Mouse (Mus musculus) hindbrain, embryonic 15.5 days (tissue): ENCODE measurements at regions not wholly inside any gene's neighbourhood (a gene's known extent, or its start where the extent isn't known, plus 50 kb on each side); places are given as distances from the start of the nearest gene placed in this dataset.

Experiments used
- ATAC-seq: fragments of 200-750 bp; cut with Nextera tagmentation; 2 replicates; pipeline ENCODE4 v1.8.0; 2017; ENCODE audit warnings: low read depth, moderate number of reproducible peaks, moderate TSS enrichment; ENCODE audit not compliant: low FRiP score
- H3K27ac ChIP-seq: fragments of 300-500 bp; sonication (generic); replicated peaks from 2 replicates; pipeline ENCODE4 v1.5.1; 2015; ENCODE audit warnings: mild to moderate bottlenecking, inconsistent platforms
- H3K27me3 ChIP-seq: fragments of 300-500 bp; sonication (generic); 2 replicates; pipeline ENCODE4 v1.6.1; 2015; ENCODE audit warnings: control low read depth, inconsistent platforms
- H3K36me3 ChIP-seq: fragments of 300-500 bp; sonication (generic); 2 replicates; pipeline ENCODE4 v1.6.1; 2015; ENCODE audit warnings: control low read depth, inconsistent platforms
- H3K4me1 ChIP-seq: fragments of 300-500 bp; sonication (generic); replicated peaks from 2 replicates; pipeline ENCODE4 v1.6.1; 2015; ENCODE audit warnings: control low read depth, inconsistent platforms
- H3K4me2 ChIP-seq: fragments of 300-500 bp; sonication (generic); 2 replicates; pipeline ENCODE4 v1.6.1; 2015; ENCODE audit warnings: moderate library complexity, mild to moderate bottlenecking, inconsistent platforms
- H3K4me3 ChIP-seq: fragments of 300-500 bp; sonication (generic); 2 replicates; pipeline ENCODE4 v1.5.1; 2015; ENCODE audit warnings: mild to moderate bottlenecking, inconsistent platforms
- H3K9ac ChIP-seq: fragments of 300-500 bp; sonication (generic); 2 replicates; pipeline ENCODE4 v1.6.1; 2015; ENCODE audit warnings: inconsistent platforms
- H3K9me3 ChIP-seq: fragments of 300-500 bp; sonication (generic); 2 replicates; pipeline ENCODE4 v1.6.1; 2016; ENCODE audit warnings: control low read depth, inconsistent platforms
- WGBS: fragments of 180-500 bp; shearing (Covaris S2); methylation state at CpG from one replicate; pipeline ENCODE4 v1.1.7; 2015; 5-methylcytosine and 5-hydroxymethylcytosine counted together

GRCm38 (mm10) chr13:112136850-112137249 lies 151.4 kb upstream of the Ankrd55 start:
- WGBS, result 33% methylated on average over 1 of the region's 1 CpGs
- H3K4me1 ChIP-seq, result no peaks in the 10 kb centered on the region
- no peaks in the 10 kb centered on the region for H3K36me3 ChIP-seq
- no peak overlapping the region for H3K4me2 ChIP-seq
- H3K9me3 ChIP-seq, result no peaks in the 10 kb centered on the region
- no peak overlapping the region for H3K27ac ChIP-seq
- no peaks in the 10 kb centered on the region for H3K27me3 ChIP-seq
- H3K4me3 ChIP-seq, result no peak overlapping the region
- no peak overlapping the region for H3K9ac ChIP-seq
- ATAC-seq, result no peak

- H3K4me2 ChIP-seq, result no peak overlapping the region
- no peaks in the 10 kb centered on the region for H3K4me1 ChIP-seq
- no peaks in the 10 kb centered on the region for H3K27me3 ChIP-seq
- H3K4me3 ChIP-seq, result no peak overlapping the region
- no peaks in the 10 kb centered on the region for H3K36me3 ChIP-seq
- H3K9ac ChIP-seq, result no peak overlapping the region
- H3K27ac ChIP-seq, result no peak overlapping the region
- WGBS, result 72% methylated on average over 5 of the region's 5 CpGs
- H3K9me3 ChIP-seq, result no peaks in the 10 kb centered on the region
- no peak for ATAC-seq
Measured at GRCm38 (mm10) chr13:112140871-112141270, 147.4 kb upstream of the Ankrd55 start.

- WGBS, result 72% methylated on average over 7 of the region's 7 CpGs
- no peak overlapping the region for H3K27ac ChIP-seq
- no peak overlapping the region for H3K4me3 ChIP-seq
- no peaks in the 10 kb centered on the region for H3K9me3 ChIP-seq
- no peak for ATAC-seq
- H3K4me2 ChIP-seq, result no peak overlapping the region
- no peak overlapping the region for H3K9ac ChIP-seq
- H3K4me1 ChIP-seq, result no peaks in the 10 kb centered on the region
- H3K27me3 ChIP-seq, result no peaks in the 10 kb centered on the region
- no peaks in the 10 kb centered on the region for H3K36me3 ChIP-seq
Measured at GRCm38 (mm10) chr13:112144393-112145348, 143.6 kb upstream of the Ankrd55 start.

GRCm38 (mm10) chr13:112152614-112153550 lies 135.4 kb upstream of the Ankrd55 start:
- H3K27ac ChIP-seq, result peak overlapping the region; percentile 30; the same call in 1 of the 2 replicates

GRCm38 (mm10) chr13:112153681-112154127 lies 134.5 kb upstream of the Ankrd55 start:
- no peaks in the 10 kb centered on the region for H3K27me3 ChIP-seq
- no peak overlapping the region; the same call in 1 of the 2 replicates for H3K4me2 ChIP-seq
- H3K4me3 ChIP-seq, result no peak overlapping the region
- H3K4me1 ChIP-seq, result peaks cover 14% of the 10 kb centered on the region
- H3K9ac ChIP-seq, result no peak overlapping the region
- peak; percentile 61 for ATAC-seq
- 47% methylated on average over 4 of the region's 4 CpGs for WGBS
- H3K27ac ChIP-seq, result 0 out of 2 replicates have a peak overlapping the region, but pooled peaks have one; percentile 30
- no peaks in the 10 kb centered on the region for H3K36me3 ChIP-seq
- no peaks in the 10 kb centered on the region for H3K9me3 ChIP-seq

More at GRCm38 (mm10) chr13:112152614-112153550, 135.4 kb upstream of the Ankrd55 start:
- no peaks in the 10 kb centered on the region for H3K27me3 ChIP-seq
- H3K36me3 ChIP-seq, result no peaks in the 10 kb centered on the region
- H3K4me1 ChIP-seq, result peaks cover 14% of the 10 kb centered on the region
- H3K9ac ChIP-seq, result no peak overlapping the region
- peak; percentile 69; the same call in 1 of the 2 replicates for ATAC-seq
- H3K9me3 ChIP-seq, result no peaks in the 10 kb centered on the region
- H3K4me3 ChIP-seq, result no peak overlapping the region
- peak overlapping the region; percentile 38 for H3K4me2 ChIP-seq
- 19% methylated on average over 27 of the region's 27 CpGs for WGBS

- Histone ChIP-seq H3K9ac (no peak overlapping the region), H3K9me3 (no peaks in the 10 kb centered on the region), H3K27ac (peak overlapping the region; percentile 73; the same call in 1 of the 2 replicates), H3K27me3 (no peaks in the 10 kb centered on the region), H3K4me2 (no peak overlapping the region), H3K4me3 (no peak overlapping the region), H3K4me1 (peaks cover 12% of the 10 kb centered on the region), H3K36me3 (no peaks in the 10 kb centered on the region)
- WGBS, result 75% methylated on average over 9 of the region's 9 CpGs
- peak; percentile 73 for ATAC-seq
Measured at GRCm38 (mm10) chr13:112159430-112160172, 128.7 kb upstream of the Ankrd55 start.

- Histone ChIP-seq H3K9ac (no peak overlapping the region), H3K9me3 (no peaks in the 10 kb centered on the region), H3K27me3 (no peaks in the 10 kb centered on the region), H3K27ac (peak overlapping the region; percentile 73), H3K36me3 (no peaks in the 10 kb centered on the region), H3K4me1 (peaks cover 12% of the 10 kb centered on the region), H3K4me2 (no peak overlapping the region), H3K4me3 (no peak overlapping the region)
- ATAC-seq, result peak; percentile 81
- WGBS, result 44% methylated on average over 2 of the region's 2 CpGs
Measured at GRCm38 (mm10) chr13:112160173-112160641, 128.0 kb upstream of the Ankrd55 start.

- Histone ChIP-seq H3K9me3 (no peaks in the 10 kb centered on the region), H3K4me3 (no peak overlapping the region), H3K27me3 (no peaks in the 10 kb centered on the region), H3K36me3 (no peaks in the 10 kb centered on the region), H3K27ac (peak overlapping the region; percentile 73; the same call in 1 of the 2 replicates), H3K4me2 (no peak overlapping the region), H3K4me1 (peaks cover 14% of the 10 kb centered on the region), H3K9ac (no peak overlapping the region)
- 93% methylated on average over 2 of the region's 2 CpGs for WGBS
- ATAC-seq, result no peak
Measured at GRCm38 (mm10) chr13:112160726-112161125, 127.5 kb upstream of the Ankrd55 start.

- Histone ChIP-seq H3K4me2 (no peak overlapping the region), H3K27me3 (no peaks in the 10 kb centered on the region), H3K27ac (no peak overlapping the region), H3K4me1 (peaks cover 25% of the 10 kb centered on the region), H3K9me3 (no peaks in the 10 kb centered on the region), H3K4me3 (no peak overlapping the region), H3K9ac (no peak overlapping the region), H3K36me3 (no peaks in the 10 kb centered on the region)
- ATAC-seq, result no peak
- WGBS, result 80% methylated on average over 2 of the region's 2 CpGs
Measured at GRCm38 (mm10) chr13:112161886-112162285, 126.4 kb upstream of the Ankrd55 start.

GRCm38 (mm10) chr13:112165921-112166320 lies 122.3 kb upstream of the Ankrd55 start:
- 51% methylated on average over 2 of the region's 2 CpGs for WGBS
- H3K27me3 ChIP-seq, result no peaks in the 10 kb centered on the region
- no peak overlapping the region for H3K9ac ChIP-seq
- no peak overlapping the region; the same call in 1 of the 2 replicates for H3K4me2 ChIP-seq
- no peaks in the 10 kb centered on the region for H3K9me3 ChIP-seq
- peak overlapping the region; percentile 47 for H3K27ac ChIP-seq
- H3K4me3 ChIP-seq, result no peak overlapping the region
- peaks cover 24% of the 10 kb centered on the region for H3K4me1 ChIP-seq
- no peaks in the 10 kb centered on the region for H3K36me3 ChIP-seq
- ATAC-seq, result peak; percentile 33; the same call in 1 of the 2 replicates

- Histone ChIP-seq H3K4me3 (no peak overlapping the region), H3K9me3 (no peaks in the 10 kb centered on the region), H3K27me3 (no peaks in the 10 kb centered on the region), H3K27ac (peak overlapping the region; percentile 47), H3K4me1 (peaks cover 24% of the 10 kb centered on the region), H3K4me2 (peak overlapping the region; percentile 10; the same call in 1 of the 2 replicates), H3K36me3 (no peaks in the 10 kb centered on the region), H3K9ac (no peak overlapping the region)
- peak; percentile 85 for ATAC-seq
- 22% methylated on average over 10 of the region's 10 CpGs for WGBS
Measured at GRCm38 (mm10) chr13:112166338-112166802, 121.9 kb upstream of the Ankrd55 start.
